Mouse (Mus musculus): ENCODE data around the gene Il7r. TPM values are rescaled to one million over a fixed set of nuclear protein-coding genes. Genes with fewer than 3 reads are reported as not detected.

The Il7r gene
- polyA plus RNA-seq, 1 experiment from 2014 or later = 0.13 TPM

DNA sequence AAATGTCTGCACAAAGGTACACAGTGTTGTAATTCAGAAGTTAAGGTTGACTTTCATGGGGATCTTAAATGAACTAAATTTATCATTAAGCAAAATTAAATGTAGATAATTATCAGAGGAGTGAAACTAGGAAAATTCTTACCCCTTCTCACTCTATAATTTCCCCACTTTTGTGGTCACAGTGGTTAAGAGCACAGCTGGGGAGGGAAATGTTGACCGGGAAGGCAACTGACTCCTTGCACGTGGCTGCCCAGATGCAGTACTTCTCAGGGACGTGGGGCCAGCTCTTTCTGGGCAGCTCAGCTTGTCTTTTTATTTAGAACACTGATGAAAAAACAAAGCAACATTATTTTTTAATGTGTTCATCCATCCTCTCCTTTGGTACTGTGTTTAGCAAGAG, 37.9 kb downstream of the Il7r start:
- H3K4me3 ChIP-seq (ENCODE audit: low read depth, low read length) = no peak overlapping the region
- WGBS = 82% methylated on average over 3 of the region's 3 CpGs
- no peaks in the 10 kb centered on the region for H3K9me3 ChIP-seq (ENCODE audit: control insufficient read depth, low read length)
- H3K36me3 ChIP-seq (ENCODE audit: control insufficient read depth, insufficient read depth, low read length) = no peaks in the 10 kb centered on the region
- ATAC-seq (ENCODE audit: low read depth) = no peak
- no peak overlapping the region for H3K9ac ChIP-seq (replicated peaks; ENCODE audit: low read depth, low read length)
- no peaks in the 10 kb centered on the region for H3K4me1 ChIP-seq (ENCODE audit: control insufficient read depth, insufficient read depth, low read length)
- no peak overlapping the region for H3K27ac ChIP-seq (ENCODE audit: low read depth, low read length)
- H3K27me3 ChIP-seq (ENCODE audit: control insufficient read depth, insufficient read depth, low read length) = no peaks in the 10 kb centered on the region
- H3K4me2 ChIP-seq (ENCODE audit: low read depth, low read length) = no peak overlapping the region

DNA sequence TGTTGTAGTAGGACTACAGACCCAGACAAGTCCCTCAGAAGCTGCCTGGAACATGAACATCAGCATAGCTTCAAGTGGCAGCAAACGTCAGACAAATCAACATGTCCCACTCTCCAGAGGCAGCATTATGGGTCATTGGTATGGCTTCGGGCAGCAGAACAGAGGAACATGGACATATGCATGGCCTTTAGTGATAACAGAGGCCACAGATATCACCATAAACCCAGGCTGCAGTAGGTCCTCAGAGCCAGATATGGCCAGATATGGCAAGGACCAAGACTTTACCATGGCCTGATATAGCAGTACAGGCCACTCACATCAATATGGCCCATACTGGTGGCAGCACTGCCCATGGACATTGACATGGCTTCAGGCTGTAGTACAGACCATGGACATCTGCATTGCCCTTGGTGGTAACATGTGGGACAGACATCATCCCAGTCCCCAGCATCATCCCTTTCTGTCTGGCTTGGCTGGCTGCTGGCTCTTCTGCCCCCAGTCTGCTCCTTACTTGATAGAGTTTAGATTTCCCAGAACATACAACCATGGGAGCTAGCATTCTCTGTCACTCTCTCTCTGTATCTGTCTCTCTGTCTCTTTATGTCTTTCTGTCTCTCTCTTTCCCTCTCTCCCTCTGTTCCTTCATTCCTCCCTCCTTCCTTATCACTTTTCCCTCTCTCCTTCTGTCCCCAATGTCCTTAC, 40.4 kb downstream of the Il7r start:
- no peak for ATAC-seq (ENCODE audit: low read depth)
- H3K4me1 ChIP-seq (ENCODE audit: control insufficient read depth, insufficient read depth, low read length) = no peaks in the 10 kb centered on the region
- H3K27ac ChIP-seq (ENCODE audit: low read depth, low read length) = no peak overlapping the region
- 91% methylated on average over 2 of the region's 2 CpGs for WGBS
- H3K36me3 ChIP-seq (ENCODE audit: control insufficient read depth, insufficient read depth, low read length) = no peaks in the 10 kb centered on the region
- no peaks in the 10 kb centered on the region for H3K9me3 ChIP-seq (ENCODE audit: control insufficient read depth, low read length)
- H3K9ac ChIP-seq (replicated peaks; ENCODE audit: low read depth, low read length) = no peak overlapping the region
- no peaks in the 10 kb centered on the region for H3K27me3 ChIP-seq (ENCODE audit: control insufficient read depth, insufficient read depth, low read length)
- H3K4me3 ChIP-seq (ENCODE audit: low read depth, low read length) = no peak overlapping the region
- H3K4me2 ChIP-seq (ENCODE audit: low read depth, low read length) = no peak overlapping the region

DNA sequence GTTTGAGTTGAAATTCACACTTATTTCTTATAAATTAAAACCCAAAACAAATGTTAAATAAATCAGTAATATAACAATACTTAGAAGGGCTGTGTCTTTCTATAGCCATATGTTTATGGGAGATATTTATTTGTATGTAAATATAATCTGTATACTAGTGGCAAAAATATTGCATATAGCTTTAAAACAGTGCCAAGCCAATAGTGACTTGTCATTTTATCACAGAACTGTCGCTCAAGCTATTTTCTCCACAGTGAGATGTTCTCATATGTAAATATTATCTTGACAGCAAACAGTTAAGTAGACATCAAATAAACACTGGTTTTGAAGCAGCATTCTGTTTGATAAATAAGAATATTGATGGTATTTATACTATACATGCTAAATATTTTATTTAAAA, 56.8 kb downstream of the Il7r start:
- no peak overlapping the region for H3K4me2 ChIP-seq (ENCODE audit: low read depth, low read length)
- H3K4me1 ChIP-seq (ENCODE audit: control insufficient read depth, insufficient read depth, low read length) = no peaks in the 10 kb centered on the region
- no peaks in the 10 kb centered on the region for H3K9me3 ChIP-seq (ENCODE audit: control insufficient read depth, low read length)
- no peaks in the 10 kb centered on the region for H3K27me3 ChIP-seq (ENCODE audit: control insufficient read depth, insufficient read depth, low read length)
- no peak overlapping the region for H3K27ac ChIP-seq (ENCODE audit: low read depth, low read length)
- no peak overlapping the region for H3K4me3 ChIP-seq (ENCODE audit: low read depth, low read length)
- no peak for ATAC-seq (ENCODE audit: low read depth)
- 90% methylated on average over 1 of the region's 1 CpGs for WGBS
- H3K36me3 ChIP-seq (ENCODE audit: control insufficient read depth, insufficient read depth, low read length) = no peaks in the 10 kb centered on the region
- H3K9ac ChIP-seq (replicated peaks; ENCODE audit: low read depth, low read length) = no peak overlapping the region

DNA sequence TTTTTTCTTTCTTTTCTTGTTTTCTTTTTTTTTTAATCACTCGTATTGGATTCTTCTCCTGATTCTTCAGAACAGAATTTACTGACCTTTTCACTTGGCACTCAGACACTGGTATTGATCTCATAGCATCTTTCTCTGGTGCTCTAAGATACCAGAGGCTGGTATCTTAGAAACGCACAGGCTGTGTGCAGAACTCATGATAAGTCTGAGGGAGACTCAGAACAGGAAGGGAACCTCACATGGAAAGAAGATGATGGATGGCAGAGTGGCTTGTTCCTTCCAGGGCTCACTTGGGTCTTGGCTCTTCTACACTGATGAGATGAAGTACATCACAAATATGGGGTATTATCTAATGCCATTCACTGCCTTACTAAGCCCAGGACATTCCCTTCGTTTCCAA, 57.4 kb downstream of the Il7r start:
- no peak overlapping the region for H3K27ac ChIP-seq (ENCODE audit: low read depth, low read length)
- no peaks in the 10 kb centered on the region for H3K4me1 ChIP-seq (ENCODE audit: control insufficient read depth, insufficient read depth, low read length)
- no peak overlapping the region for H3K4me2 ChIP-seq (ENCODE audit: low read depth, low read length)
- 74% methylated on average over 3 of the region's 3 CpGs for WGBS
- H3K4me3 ChIP-seq (ENCODE audit: low read depth, low read length) = no peak overlapping the region
- no peaks in the 10 kb centered on the region for H3K36me3 ChIP-seq (ENCODE audit: control insufficient read depth, insufficient read depth, low read length)
- H3K9me3 ChIP-seq (ENCODE audit: control insufficient read depth, low read length) = no peaks in the 10 kb centered on the region
- H3K27me3 ChIP-seq (ENCODE audit: control insufficient read depth, insufficient read depth, low read length) = no peaks in the 10 kb centered on the region
- H3K9ac ChIP-seq (replicated peaks; ENCODE audit: low read depth, low read length) = no peak overlapping the region
- ATAC-seq (ENCODE audit: low read depth) = no peak

DNA sequence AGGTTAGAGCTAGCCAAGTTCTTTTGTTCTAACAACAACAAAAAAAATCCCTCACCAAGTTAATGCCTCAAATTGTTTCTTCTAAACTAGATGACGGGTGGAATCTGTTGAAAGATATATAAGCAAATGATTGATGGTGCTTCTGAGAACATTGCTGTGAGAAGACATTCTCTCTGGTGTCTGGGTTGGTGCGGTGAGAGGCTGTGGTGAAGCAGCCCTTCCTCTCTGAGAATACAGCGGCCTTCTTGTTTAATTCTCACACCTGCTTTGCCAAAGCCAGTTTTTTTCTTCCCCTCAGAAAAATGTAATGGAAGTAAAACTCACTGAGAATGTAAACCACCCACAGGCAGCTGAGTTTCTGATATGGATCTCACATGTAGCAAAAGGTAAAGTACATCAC, 57.8 kb downstream of the Il7r start:
- H3K4me2 ChIP-seq (ENCODE audit: low read depth, low read length) = no peak overlapping the region
- no peak for ATAC-seq (ENCODE audit: low read depth)
- H3K9ac ChIP-seq (replicated peaks; ENCODE audit: low read depth, low read length) = no peak overlapping the region
- H3K4me3 ChIP-seq (ENCODE audit: low read depth, low read length) = no peak overlapping the region
- 72% methylated on average over 3 of the region's 3 CpGs for WGBS
- no peaks in the 10 kb centered on the region for H3K9me3 ChIP-seq (ENCODE audit: control insufficient read depth, low read length)
- H3K36me3 ChIP-seq (ENCODE audit: control insufficient read depth, insufficient read depth, low read length) = no peaks in the 10 kb centered on the region
- H3K27ac ChIP-seq (ENCODE audit: low read depth, low read length) = no peak overlapping the region
- no peaks in the 10 kb centered on the region for H3K27me3 ChIP-seq (ENCODE audit: control insufficient read depth, insufficient read depth, low read length)
- no peaks in the 10 kb centered on the region for H3K4me1 ChIP-seq (ENCODE audit: control insufficient read depth, insufficient read depth, low read length)

DNA sequence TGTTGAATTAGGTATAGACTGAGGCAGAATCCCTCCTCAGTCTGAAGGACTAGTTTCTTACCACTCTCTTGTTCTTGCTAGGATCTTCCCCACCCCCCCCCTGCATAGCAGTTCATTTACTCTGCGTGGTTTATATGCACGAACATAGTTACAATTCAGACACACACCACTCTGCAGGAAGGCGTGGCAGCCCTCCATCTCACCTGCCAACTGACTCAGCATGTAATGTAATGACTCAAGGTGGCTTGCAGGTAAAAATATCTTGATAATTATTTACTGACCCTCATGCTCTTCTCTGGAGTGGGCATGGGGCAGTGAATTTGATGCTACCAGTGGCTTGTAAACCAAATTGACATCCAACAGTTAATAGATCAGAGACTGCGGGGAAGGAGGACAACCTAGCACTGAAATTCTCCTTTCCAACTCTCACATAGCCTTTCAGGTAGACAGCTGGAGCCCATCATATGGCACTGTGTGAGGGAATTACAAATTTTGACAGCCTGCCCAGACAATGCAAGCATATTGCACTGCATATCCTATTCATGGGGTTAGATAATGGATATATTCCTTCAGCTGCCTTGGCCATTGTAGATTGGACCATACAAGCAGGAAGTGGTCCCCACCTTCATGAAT, 58.8 kb downstream of the Il7r start:
- Histone ChIP-seq H3K36me3 (ENCODE audit: control insufficient read depth, insufficient read depth, low read length) (no peaks in the 10 kb centered on the region), H3K4me1 (ENCODE audit: control insufficient read depth, insufficient read depth, low read length) (no peaks in the 10 kb centered on the region), H3K9ac (replicated peaks; ENCODE audit: low read depth, low read length) (no peak overlapping the region), H3K27me3 (ENCODE audit: control insufficient read depth, insufficient read depth, low read length) (no peaks in the 10 kb centered on the region), H3K9me3 (ENCODE audit: control insufficient read depth, low read length) (no peaks in the 10 kb centered on the region), H3K4me3 (ENCODE audit: low read depth, low read length) (no peak overlapping the region), H3K27ac (ENCODE audit: low read depth, low read length) (no peak overlapping the region), H3K4me2 (ENCODE audit: low read depth, low read length) (no peak overlapping the region)
- 93% methylated on average over 4 of the region's 4 CpGs for WGBS
- ATAC-seq (ENCODE audit: low read depth) = no peak

DNA sequence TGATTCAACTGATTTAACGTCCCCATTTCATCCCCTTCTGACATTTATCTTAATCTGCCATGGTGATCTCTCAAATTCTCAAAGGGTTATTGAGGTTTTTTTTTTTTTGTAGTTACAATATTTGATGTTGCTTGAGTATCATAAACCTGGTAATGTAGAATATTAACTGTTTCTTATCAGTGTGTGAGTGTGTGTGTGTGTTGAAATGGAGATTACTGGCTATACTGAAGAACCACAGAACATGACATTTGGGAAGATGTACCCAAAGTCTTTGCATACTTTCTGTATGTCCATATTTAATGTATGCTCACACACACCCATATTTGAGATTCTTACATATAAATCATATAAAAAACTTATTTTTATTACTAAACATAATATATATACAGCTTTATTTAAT, 65.9 kb downstream of the Il7r start:
- WGBS = 40% methylated on average over 1 of the region's 1 CpGs
- H3K27ac ChIP-seq (ENCODE audit: low read depth, low read length) = no peak overlapping the region

DNA sequence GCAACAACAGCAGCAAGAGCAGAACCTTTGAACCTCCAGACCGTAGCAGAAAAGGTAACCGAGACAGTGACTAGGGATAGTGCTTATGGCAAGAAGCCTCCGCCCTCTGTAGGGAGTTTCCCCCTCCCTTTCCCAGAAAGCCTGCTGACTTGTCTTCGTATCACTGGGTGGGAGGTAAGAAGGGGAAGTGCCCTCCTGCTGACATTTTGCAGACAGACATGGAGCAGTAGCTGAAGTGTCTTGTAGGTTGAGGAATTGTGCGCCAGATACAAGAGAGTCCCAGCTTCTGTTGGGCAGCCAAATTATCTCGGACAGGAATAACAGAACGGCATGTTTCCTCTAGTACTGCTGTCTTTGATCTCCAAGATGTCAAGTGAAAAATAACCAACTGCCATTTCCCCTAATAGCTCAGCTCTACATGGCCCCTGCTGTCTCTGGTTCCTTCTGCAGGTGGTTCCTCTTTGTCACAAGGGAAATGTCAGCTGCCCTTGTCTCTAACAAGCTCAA, 66.4 kb downstream of the Il7r start:
- H3K9me3 ChIP-seq (ENCODE audit: control insufficient read depth, low read length) = no peaks in the 10 kb centered on the region
- H3K4me2 ChIP-seq (ENCODE audit: low read depth, low read length) = no peak overlapping the region
- H3K36me3 ChIP-seq (ENCODE audit: control insufficient read depth, insufficient read depth, low read length) = no peaks in the 10 kb centered on the region
- no peak overlapping the region for H3K27ac ChIP-seq (ENCODE audit: low read depth, low read length)
- no peak for ATAC-seq (ENCODE audit: low read depth)
- H3K4me3 ChIP-seq (ENCODE audit: low read depth, low read length) = no peak overlapping the region
- 75% methylated on average over 7 of the region's 7 CpGs for WGBS
- H3K27me3 ChIP-seq (ENCODE audit: control insufficient read depth, insufficient read depth, low read length) = no peaks in the 10 kb centered on the region
- H3K4me1 ChIP-seq (ENCODE audit: control insufficient read depth, insufficient read depth, low read length) = no peaks in the 10 kb centered on the region
- no peak overlapping the region for H3K9ac ChIP-seq (replicated peaks; ENCODE audit: low read depth, low read length)

More for the DNA sequence above, 65.9 kb downstream of the Il7r start:
- H3K4me2 ChIP-seq (ENCODE audit: low read depth, low read length) = no peak overlapping the region
- H3K4me1 ChIP-seq (ENCODE audit: control insufficient read depth, insufficient read depth, low read length) = no peaks in the 10 kb centered on the region
- no peaks in the 10 kb centered on the region for H3K9me3 ChIP-seq (ENCODE audit: control insufficient read depth, low read length)
- H3K9ac ChIP-seq (replicated peaks; ENCODE audit: low read depth, low read length) = no peak overlapping the region
- no peaks in the 10 kb centered on the region for H3K27me3 ChIP-seq (ENCODE audit: control insufficient read depth, insufficient read depth, low read length)
- no peaks in the 10 kb centered on the region for H3K36me3 ChIP-seq (ENCODE audit: control insufficient read depth, insufficient read depth, low read length)
- no peak overlapping the region for H3K4me3 ChIP-seq (ENCODE audit: low read depth, low read length)
- ATAC-seq (ENCODE audit: low read depth) = no peak
